Mouse (Mus musculus) cortical plate, adult 2 months (tissue): Measurements from ENCODE around the gene Igfbp5.

Experiments used
- CTCF ChIP-seq: fragments of 200-500 bp; IDR thresholded peaks from 2 replicates; pipeline ENCODE4 v1.5.1; 2011; ENCODE audit warnings: mild to moderate bottlenecking, control low read depth, low read length; ENCODE audit not compliant: insufficient read depth; ENCODE audit errors: extremely low read depth
- POLR2A ChIP-seq: fragments of 200-500 bp; IDR thresholded peaks from 2 replicates; pipeline ENCODE4 v1.6.1; 2011; ENCODE audit warnings: mild to moderate bottlenecking, low read length, control low read depth; ENCODE audit not compliant: insufficient read depth; ENCODE audit errors: extremely low read depth

DNA sequence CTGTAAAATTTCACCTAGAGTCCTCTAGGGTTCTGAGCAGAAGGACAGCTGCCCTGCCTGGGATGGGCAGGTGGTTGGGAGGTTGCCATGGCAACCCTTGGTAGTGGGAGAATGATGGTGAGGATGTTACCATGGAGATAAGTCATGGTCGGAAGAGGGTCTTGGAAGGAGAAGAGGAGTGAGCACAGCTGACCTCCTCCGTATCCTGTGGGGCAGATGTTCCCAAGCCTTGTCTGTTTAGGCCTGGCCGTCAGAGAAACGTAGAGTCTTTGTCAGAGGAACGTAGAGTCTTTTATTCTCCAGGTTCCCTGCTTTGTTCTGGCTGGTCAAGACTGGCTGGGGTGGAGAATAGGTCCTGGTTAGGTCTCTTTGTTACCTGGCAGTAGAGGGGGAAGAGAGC, 15.8 kb downstream of the Igfbp5 start:
- TF ChIP-seq POLR2A (no peak), CTCF (no peak)
